In genomic region chr15:91672645-91673568, GRCm38 (mm10) we compare ENCODE assay signal across 7 mouse cellular contexts. TPM values are rescaled to one million over a fixed set of nuclear protein-coding genes. Genes with fewer than 3 reads are reported as not detected.
A peak's percentile ranks its signal among the peaks of the same experiment; 100 is the strongest.
DNase-seq lines count a peak whose midpoint lies in the region; ATAC-seq and TF ChIP-seq lines count a peak whose summit lies in the region.

TSS of gene Lrrk2 (plus strand) at chr15:91673175.

- H3K4me3 ChIP-seq in bone marrow macrophage, adult 2 months (ENCODE audit: insufficient read depth, low read length) = peak within 1 kb of the TSS; percentile 67
- peak within 1 kb of the TSS; percentile 69 for H3K4me3 ChIP-seq in heart, embryonic 10.5 days
- H3K4me3 ChIP-seq in kidney, embryonic 14.5 days (ENCODE audit: low read length) = peak within 1 kb of the TSS; percentile 57
- peak within 1 kb of the TSS; percentile 59 for H3K4me3 ChIP-seq in limb, embryonic 15.5 days
- H3K4me3 ChIP-seq in midbrain, embryonic 16.5 days (ENCODE audit: low read depth, low read length) = peak within 1 kb of the TSS; percentile 45
- H3K4me3 ChIP-seq in spleen, adult 2 months (ENCODE audit: extremely low read depth, insufficient read depth, insufficient read length) = peak within 1 kb of the TSS; percentile 69

- peaks cover 16% of the 10 kb centered on the region for H3K4me1 ChIP-seq in bone marrow macrophage, adult 2 months (ENCODE audit: control insufficient read depth, insufficient read depth, low read length)
- H3K4me1 ChIP-seq in heart, embryonic 10.5 days = peaks cover 11% of the 10 kb centered on the region
- no peaks in the 10 kb centered on the region for H3K4me1 ChIP-seq in kidney, embryonic 14.5 days (ENCODE audit: control insufficient read depth, insufficient read depth, low read length)
- H3K4me1 ChIP-seq in limb, embryonic 15.5 days = peaks cover 6% of the 10 kb centered on the region; the same call in 1 of the 2 replicates
- H3K4me1 ChIP-seq in midbrain, embryonic 16.5 days (ENCODE audit: control insufficient read depth, insufficient read depth, low read length) = peaks cover 7% of the 10 kb centered on the region; the same call in 1 of the 2 replicates
- H3K4me1 ChIP-seq in spleen, adult 2 months (ENCODE audit: control insufficient read depth, insufficient read depth, insufficient read length) = peaks cover 7% of the 10 kb centered on the region

- H3K27me3 ChIP-seq in heart, embryonic 10.5 days (ENCODE audit: insufficient read depth, poor library complexity, severe bottlenecking) = no peaks in the 10 kb centered on the region
- H3K27me3 ChIP-seq in kidney, embryonic 14.5 days (ENCODE audit: control insufficient read depth, insufficient read depth, low read length) = no peaks in the 10 kb centered on the region
- H3K27me3 ChIP-seq in limb, embryonic 15.5 days = no peaks in the 10 kb centered on the region
- H3K27me3 ChIP-seq in midbrain, embryonic 16.5 days (ENCODE audit: control insufficient read depth, insufficient read depth, low read depth, low read length) = no peaks in the 10 kb centered on the region
- H3K27me3 ChIP-seq in spleen, adult 2 months (ENCODE audit: control insufficient read depth, insufficient read depth, low read length) = no peaks in the 10 kb centered on the region

- peak within 1 kb of the TSS; percentile 59 for H3K9ac ChIP-seq in kidney, embryonic 14.5 days (ENCODE audit: low read depth, low read length)
- peak within 1 kb of the TSS; percentile 50 for H3K9ac ChIP-seq in limb, embryonic 15.5 days
- H3K9ac ChIP-seq in midbrain, embryonic 16.5 days (ENCODE audit: low read depth, low read length) = peak within 1 kb of the TSS; percentile 60

- peak within 1 kb of the TSS; percentile 52 for H3K27ac ChIP-seq in bone marrow macrophage, adult 2 months (ENCODE audit: insufficient read depth, low read depth, low read length)
- peak within 1 kb of the TSS; percentile 89 for H3K27ac ChIP-seq in heart, embryonic 10.5 days
- peak within 1 kb of the TSS; percentile 66; the same call in 1 of the 2 replicates for H3K27ac ChIP-seq in kidney, embryonic 14.5 days (ENCODE audit: low read depth, low read length)
- peak within 1 kb of the TSS; percentile 79 for H3K27ac ChIP-seq in limb, embryonic 15.5 days
- H3K27ac ChIP-seq in midbrain, embryonic 16.5 days (ENCODE audit: low read length) = peak within 1 kb of the TSS; percentile 9
- H3K27ac ChIP-seq in spleen, adult 2 months (ENCODE audit: insufficient read depth, low read length) = peak within 1 kb of the TSS; percentile 63

- peak; percentile 90 for DNase-seq in heart, embryonic 10.5 days (ENCODE audit: low spot score)
- DNase-seq in spleen, adult 2 months (ENCODE audit: low read depth in 1 of 2, low spot score in 2 of 2) = peak in 1 of 2 experiments; percentile 79

- TF ChIP-seq CTCF in bone marrow macrophage, adult 2 months (IDR thresholded peaks at IDR 0.05; ENCODE audit: low read depth, low read length) = no peak
- no peak for TF ChIP-seq CTCF in spleen, adult 2 months (IDR thresholded peaks at IDR 0.05; ENCODE audit: extremely low read depth, insufficient read depth, insufficient read length, insufficient replicate concordance)

- H3K4me2 ChIP-seq in kidney, embryonic 14.5 days (replicated peaks; ENCODE audit: low read depth, low read length) = peak within 1 kb of the TSS; percentile 70
- H3K4me2 ChIP-seq in limb, embryonic 15.5 days = peak within 1 kb of the TSS; percentile 63
- peak within 1 kb of the TSS; percentile 65 for H3K4me2 ChIP-seq in midbrain, embryonic 16.5 days (ENCODE audit: low read length)

- TF ChIP-seq POLR2A in bone marrow macrophage, adult 2 months (IDR thresholded peaks at IDR 0.05; ENCODE audit: borderline replicate concordance, low read depth, low read length) = no peak
- TF ChIP-seq POLR2A in spleen, adult 2 months (IDR thresholded peaks at IDR 0.05; ENCODE audit: low read depth, low read length) = peak; percentile 55; the same call in 1 of the 2 replicates

- no peaks in the 10 kb centered on the region for H3K9me3 ChIP-seq in heart, embryonic 10.5 days
- H3K9me3 ChIP-seq in kidney, embryonic 14.5 days (ENCODE audit: control insufficient read depth, low read length) = no peaks in the 10 kb centered on the region
- no peaks in the 10 kb centered on the region for H3K9me3 ChIP-seq in limb, embryonic 15.5 days
- no peaks in the 10 kb centered on the region for H3K9me3 ChIP-seq in midbrain, embryonic 16.5 days (replicated peaks; ENCODE audit: control insufficient read depth, low read length, poor library complexity, severe bottlenecking)

- H3K36me3 ChIP-seq in heart, embryonic 10.5 days = no peaks in the 10 kb centered on the region
- no peaks in the 10 kb centered on the region for H3K36me3 ChIP-seq in kidney, embryonic 14.5 days (ENCODE audit: control insufficient read depth, insufficient read depth, low read length)
- H3K36me3 ChIP-seq in limb, embryonic 15.5 days = no peaks in the 10 kb centered on the region
- H3K36me3 ChIP-seq in midbrain, embryonic 16.5 days (ENCODE audit: control insufficient read depth, insufficient read depth, low read length) = no peaks in the 10 kb centered on the region
- H3K36me3 ChIP-seq in spleen, adult 2 months (ENCODE audit: control insufficient read depth, insufficient read depth, low read length) = no peaks in the 10 kb centered on the region

- no peak for ATAC-seq in erythroblast, adult 5-6 weeks (replicated peaks; ENCODE audit: low FRiP score, poor library complexity, severe bottlenecking)
- ATAC-seq in kidney, embryonic 14.5 days (ENCODE audit: low FRiP score, low TSS enrichment) = peak; percentile 98
- peak; percentile 87 for ATAC-seq in limb, embryonic 15.5 days (ENCODE audit: insufficient number of reproducible peaks, low FRiP score, low TSS enrichment, low read depth)
- peak; percentile 95 for ATAC-seq in midbrain, embryonic 16.5 days

- WGBS in heart, embryonic 10.5 days = 3% methylated on average over 40 of the region's 40 CpGs
- WGBS in kidney, embryonic 14.5 days = 2% methylated on average over 39 of the region's 40 CpGs
- WGBS in limb, embryonic 15.5 days = 1% methylated on average over 39 of the region's 40 CpGs
- WGBS in midbrain, embryonic 16.5 days = 3% methylated on average over 40 of the region's 40 CpGs
- 4% methylated on average over 39 of the region's 40 CpGs for WGBS in spleen, adult 2 months

RNA-seq across cellular contexts. Expression of gene Lrrk2, which starts in this region (rescaled TPM):
- 4.2 and 4.6 TPM in 2 replicates for polyA plus RNA-seq in bone marrow macrophage, adult 2 months (2012; ENCODE audit: insufficient read depth, insufficient read length, missing spikeins)
- 34.7 and 43.4 TPM in 2 replicates for total RNA-seq in erythroblast, adult 5-6 weeks (2015; ENCODE audit: low replicate concordance)
- 15.5 and 20.1 TPM in 2 replicates for total RNA-seq in erythroblast, adult 5-6 weeks (2017; ENCODE audit: low replicate concordance)
- 3.3 and 3.5 TPM in 2 replicates for polyA plus RNA-seq in heart, embryonic 10.5 days (2016; fragmentation: Nextera tagmentation; extraction: Ambion mirVana)
- polyA plus RNA-seq in kidney, embryonic 14.5 days (2014; fragmentation: Nextera tagmentation; extraction: Ambion mirVana) = 5.1 and 7.0 TPM in 2 replicates
- polyA plus RNA-seq in limb, embryonic 15.5 days (2015; fragmentation: Nextera tagmentation; extraction: Ambion mirVana) = 5.1 and 5.7 TPM in 2 replicates
- 1.5 and 1.6 TPM in 2 replicates for polyA plus RNA-seq in midbrain, embryonic 16.5 days (2015; fragmentation: Nextera tagmentation; extraction: Ambion mirVana)
- polyA plus RNA-seq in spleen, adult 2 months (2012; rRNA removed) = 8.5 and 9.7 TPM in 2 replicates

Comparison
In these comparisons a context has a peak if more than half of its experiments do, and no peak if none do; other contexts are left out.
1. H3K27ac ChIP-seq: peak in every context shown above with its lines; median percentile 89 in heart, embryonic 10.5 days; 79 in limb, embryonic 15.5 days; 66 in kidney, embryonic 14.5 days; 63 in spleen, adult 2 months; 52 in bone marrow macrophage, adult 2 months; 9 in midbrain, embryonic 16.5 days.